Mouse (Mus musculus) ES-E14 (cell line): ENCODE data around the gene Fuz.

Experiments
- CHD2 ChIP-seq: IDR thresholded peaks from 2 replicates; pipeline ENCODE4 v1.6.1; 2014; ENCODE audit warnings: mild to moderate bottlenecking, low read depth, low read length, inconsistent platforms
- HCFC1 ChIP-seq: IDR thresholded peaks from 2 replicates; pipeline ENCODE4 v1.6.1; 2012; ENCODE audit warnings: low read length, inconsistent platforms, borderline replicate concordance; ENCODE audit not compliant: insufficient read depth
- MAFK ChIP-seq: IDR thresholded peaks from 2 replicates; pipeline ENCODE4 v1.6.1; 2014; ENCODE audit warnings: mild to moderate bottlenecking, low read depth, low read length, inconsistent platforms; ENCODE audit not compliant: insufficient read depth
- ZC3H11A ChIP-seq: IDR thresholded peaks from 2 replicates; pipeline ENCODE4 v1.6.1; 2012; ENCODE audit warnings: low read depth, mild to moderate bottlenecking, inconsistent platforms, low read length, borderline replicate concordance
- ZNF384 ChIP-seq: IDR thresholded peaks from 2 replicates; pipeline ENCODE4 v1.6.1; 2012; ENCODE audit warnings: low read depth, low read length, inconsistent platforms

DNA sequence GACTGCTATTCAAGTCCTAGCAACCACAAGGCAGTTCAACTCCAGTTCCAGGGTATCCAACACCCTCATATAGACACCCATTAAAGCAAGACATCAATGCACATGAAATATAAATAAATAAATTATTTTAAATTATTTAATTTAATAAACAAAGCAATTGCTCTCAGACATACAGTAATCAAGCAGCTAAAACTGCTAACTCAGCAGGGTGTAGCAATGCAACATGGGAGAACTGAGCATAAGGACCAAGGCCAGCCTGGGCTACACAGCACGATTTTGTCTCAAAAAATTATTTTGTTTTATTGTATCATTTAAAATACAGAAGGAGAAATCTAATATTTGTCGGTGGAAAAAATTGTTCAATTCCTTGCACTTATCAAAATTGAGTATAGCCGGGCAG is 1.7 kb upstream of the Fuz start:
- TF ChIP-seq HCFC1 (no peak), ZC3H11A (no peak), MAFK (peak; percentile 64), ZNF384 (no peak), CHD2 (no peak)
